Mouse (Mus musculus) monocyte, adult 5-6 weeks (primary cell): Measurements from ENCODE around the gene Phactr4. TPM values are rescaled to one million over a fixed set of nuclear protein-coding genes. Genes with fewer than 3 reads are reported as not detected.

Experiments used
- ATAC-seq: fragments of 153-309, 156-312 bp; replicated peaks from 2 replicates; pipeline ENCODE4 v1.8.0; 2017; ENCODE audit warnings: mild to moderate bottlenecking; ENCODE audit not compliant: low TSS enrichment, insufficient number of reproducible peaks, severe bottlenecking, poor library complexity, low FRiP score
- total RNA-seq: library from RNA; stranded (forward); fragments of 200-1000, 200-491, 200-594 nt; gene quantifications from 3 replicates; pipeline ENCODE4 v1.2.3, GENCODE M21; 2017

Gene Phactr4
- total RNA-seq, 1 experiment from 2014 or later = 3.2 TPM

GRCm38 (mm10) chr4:132309140-132309848, 113.0 kb downstream of the Phactr4 start:
- no peak for ATAC-seq

GRCm38 (mm10) chr4:132308437-132309139, 113.7 kb downstream of the Phactr4 start:
- ATAC-seq = peak; percentile 96

- ATAC-seq = no peak
Measured at GRCm38 (mm10) chr4:132306004-132306403, 116.3 kb downstream of the Phactr4 start.

Other genes with a start within 250 kb of the Phactr4 start
- 47.1 to 94.4 TPM (median 48.4 TPM) in 3 replicates for gene Ythdf2, start 210.2 kb downstream of the Phactr4 start, total RNA-seq
- 17.3 to 29.1 TPM (median 20.7 TPM) in 3 replicates for gene Gmeb1, start 160.9 kb downstream of the Phactr4 start, total RNA-seq
- 16.0 to 41.7 TPM (median 37.0 TPM) in 3 replicates for gene Taf12, start 148.1 kb downstream of the Phactr4 start, total RNA-seq
- not detected in 3 replicates for gene Rab42, start 119.1 kb downstream of the Phactr4 start, total RNA-seq
- gene Trnau1ap, start 93.0 kb downstream of the Phactr4 start, total RNA-seq = 42.3 to 56.8 TPM (median 49.3 TPM) in 3 replicates
- gene Rcc1, start 68.9 kb downstream of the Phactr4 start, total RNA-seq = 2.9 to 7.7 TPM (median 6.1 TPM) in 3 replicates
- 1.3 to 9.4 TPM (median 8.8 TPM) in 3 replicates for gene Med18, start 41.4 kb upstream of the Phactr4 start, total RNA-seq
- gene Sesn2, start 88.0 kb upstream of the Phactr4 start, total RNA-seq = 4.9 to 6.0 TPM (median 5.2 TPM) in 3 replicates
- 103 to 180 TPM (median 116 TPM) in 3 replicates for gene Atpif1, start 111.2 kb upstream of the Phactr4 start, total RNA-seq
- 510 to 713 TPM (median 673 TPM) in 3 replicates for gene Dnajc8, start 113.1 kb upstream of the Phactr4 start, total RNA-seq
- gene Ptafr, start 141.6 kb upstream of the Phactr4 start, total RNA-seq = 3.6 to 28.2 TPM (median 24.8 TPM) in 3 replicates
- 8.7 to 25.5 TPM (median 18.8 TPM) in 3 replicates for gene Eya3, start 216.5 kb upstream of the Phactr4 start, total RNA-seq